Mouse (Mus musculus): ENCODE data around the gene Gclc. TPM values are rescaled to one million over a fixed set of nuclear protein-coding genes. Genes with fewer than 3 reads are reported as not detected.

Gene Gclc
- polyA plus RNA-seq, 1 experiment = 49.3 TPM

DNA sequence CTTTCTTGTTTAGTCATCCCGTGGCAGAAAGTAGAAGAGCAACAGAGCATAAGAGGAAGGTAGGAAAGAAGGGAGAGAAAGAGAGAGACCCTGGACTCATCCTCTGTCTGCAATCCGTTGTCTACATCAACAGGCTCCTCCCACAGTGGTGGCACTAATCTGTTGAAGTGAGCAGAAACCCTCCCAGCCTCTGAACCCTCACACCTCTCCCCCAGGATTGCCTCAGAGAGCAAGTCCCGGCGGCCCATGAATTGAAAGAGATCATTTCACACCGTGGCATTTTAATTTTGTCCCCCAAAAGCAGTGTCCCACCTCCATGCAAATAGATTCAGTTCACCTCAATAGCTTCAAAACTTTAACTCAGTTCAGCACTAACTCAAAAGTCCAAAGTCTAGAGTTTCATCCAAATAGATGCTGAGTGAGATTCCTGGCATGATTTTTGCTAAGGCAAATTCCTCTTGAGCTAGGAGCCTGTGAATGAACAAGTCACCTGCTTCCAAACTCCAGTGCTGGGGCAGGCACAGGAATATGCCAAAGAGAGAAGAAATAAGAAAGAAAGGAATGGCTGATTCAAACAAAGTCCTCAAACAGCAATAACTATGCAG lies 36.4 kb upstream of the Gclc start:
- TF ChIP-seq CTCF (IDR thresholded peaks at IDR 0.05; ENCODE audit: insufficient read depth, low read length) = no peak
- TF ChIP-seq POLR2A (IDR thresholded peaks at IDR 0.05; ENCODE audit: borderline replicate concordance, extremely low read depth, low read depth, low read length) = no peak
- no peak overlapping the region for H3K4me3 ChIP-seq (replicated peaks; ENCODE audit: extremely low read depth, low read depth, low read length)
- WGBS = 53% methylated on average over 5 of the region's 5 CpGs
- H3K4me1 ChIP-seq (ENCODE audit: control insufficient read depth, insufficient read depth, low read length) = no peaks in the 10 kb centered on the region
- no peak for DNase-seq

DNA sequence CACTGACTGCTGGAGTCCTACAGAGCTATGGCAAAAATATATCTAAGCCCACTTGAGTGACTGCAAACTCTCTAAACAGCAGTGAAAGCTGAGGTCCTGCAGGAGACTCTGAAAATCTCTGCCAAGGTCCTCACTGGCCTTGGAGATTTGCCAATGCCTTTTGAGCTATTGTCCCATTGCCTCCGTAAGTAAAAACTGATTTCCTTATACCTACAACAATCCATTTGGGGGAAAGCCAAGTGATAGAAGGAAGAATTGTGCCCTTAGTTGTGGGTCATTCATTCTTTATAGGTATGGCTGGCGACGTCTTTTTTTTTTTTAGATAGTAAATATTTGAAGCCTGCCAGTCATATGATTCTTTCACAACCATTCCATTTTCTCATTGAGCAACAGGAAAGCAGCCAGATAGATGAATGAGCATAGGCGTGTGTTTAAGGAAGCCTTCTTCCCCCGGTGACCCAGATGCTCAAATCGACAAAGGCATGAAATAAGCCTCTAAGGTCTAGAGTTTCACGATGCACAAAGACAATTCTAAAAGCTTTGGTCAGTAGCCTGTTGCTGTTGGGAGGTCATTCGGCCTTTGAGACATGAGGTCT lies 35.4 kb upstream of the Gclc start:
- no peak for DNase-seq
- Histone ChIP-seq H3K4me1 (ENCODE audit: control insufficient read depth, insufficient read depth, low read length) (no peaks in the 10 kb centered on the region), H3K4me3 (replicated peaks; ENCODE audit: extremely low read depth, low read depth, low read length) (no peak overlapping the region)
- TF ChIP-seq POLR2A (IDR thresholded peaks at IDR 0.05; ENCODE audit: borderline replicate concordance, extremely low read depth, low read depth, low read length) (no peak), CTCF (IDR thresholded peaks at IDR 0.05; ENCODE audit: insufficient read depth, low read length) (no peak)
- WGBS = 28% methylated on average over 8 of the region's 8 CpGs

DNA sequence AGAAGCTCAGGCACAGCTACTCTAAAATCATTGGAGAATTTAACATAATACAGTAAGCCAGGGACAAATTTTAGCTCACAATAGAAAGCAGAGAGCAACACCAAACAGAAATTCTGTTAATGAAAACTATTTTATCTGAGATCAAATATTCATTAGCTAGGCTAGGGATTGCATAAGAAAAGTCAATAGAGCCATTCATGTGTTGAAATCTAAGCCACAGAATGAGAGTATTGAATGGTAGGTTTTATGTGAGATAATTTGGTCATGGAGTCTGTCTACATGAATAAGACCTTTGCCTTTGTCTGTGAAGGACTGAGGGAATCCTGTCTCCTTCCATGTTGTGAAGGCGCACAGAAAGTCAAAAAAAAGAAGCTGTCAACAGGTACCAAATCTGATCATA lies 34.7 kb upstream of the Gclc start:
- TF ChIP-seq CTCF (IDR thresholded peaks at IDR 0.05; ENCODE audit: insufficient read depth, low read length) = no peak
- no peak for TF ChIP-seq POLR2A (IDR thresholded peaks at IDR 0.05; ENCODE audit: borderline replicate concordance, extremely low read depth, low read depth, low read length)
- no peak for DNase-seq
- Histone ChIP-seq H3K4me1 (ENCODE audit: control insufficient read depth, insufficient read depth, low read length) (no peaks in the 10 kb centered on the region), H3K4me3 (replicated peaks; ENCODE audit: extremely low read depth, low read depth, low read length) (no peak overlapping the region)
- 86% methylated on average over 1 of the region's 1 CpGs for WGBS

DNA sequence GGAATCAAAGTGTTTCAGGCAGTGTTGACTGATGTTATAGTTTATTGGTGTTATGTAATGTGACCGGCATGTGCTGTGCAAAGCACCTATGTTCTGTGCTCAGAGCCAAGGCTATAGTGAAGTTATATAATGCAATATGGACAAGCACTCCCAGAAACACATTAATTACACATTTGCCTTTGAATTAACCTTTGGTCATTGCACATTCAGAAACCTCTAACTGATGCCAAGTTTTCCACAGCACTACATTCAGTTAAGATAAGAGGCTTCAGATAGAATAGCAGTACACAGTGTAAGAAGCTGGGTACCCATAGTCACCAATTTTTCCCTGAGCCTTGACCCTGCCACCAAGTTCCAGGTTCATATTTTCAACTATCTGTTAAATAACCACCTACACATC lies 32.0 kb upstream of the Gclc start:
- TF ChIP-seq POLR2A (IDR thresholded peaks at IDR 0.05; ENCODE audit: borderline replicate concordance, extremely low read depth, low read depth, low read length) (no peak), CTCF (IDR thresholded peaks at IDR 0.05; ENCODE audit: insufficient read depth, low read length) (no peak)
- H3K4me1 ChIP-seq (ENCODE audit: control insufficient read depth, insufficient read depth, low read length) = no peaks in the 10 kb centered on the region; the same call in 1 of the 2 replicates
- DNase-seq = no peak
- 78% methylated on average over 1 of the region's 1 CpGs for WGBS
- no peak overlapping the region for H3K4me3 ChIP-seq (replicated peaks; ENCODE audit: extremely low read depth, low read depth, low read length)

DNA sequence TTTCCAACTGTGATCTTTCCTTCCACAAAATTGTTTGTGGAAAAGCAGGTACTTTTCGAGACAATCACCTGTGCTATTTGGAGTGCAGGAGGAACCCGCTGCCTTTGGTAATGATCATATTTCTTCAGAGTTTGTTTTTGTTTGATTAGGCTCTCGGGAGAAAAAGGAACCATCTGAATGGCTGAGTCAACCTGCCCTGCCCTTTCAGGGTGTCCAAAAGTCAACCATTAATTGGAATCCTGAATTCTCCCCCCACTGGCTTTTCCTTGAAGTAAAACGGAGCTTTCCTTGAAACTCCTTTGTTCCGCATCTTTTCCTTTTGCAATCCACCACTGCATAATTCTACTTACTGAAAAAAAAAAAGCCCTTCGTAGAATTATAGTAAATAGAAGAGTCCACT lies 30.1 kb upstream of the Gclc start:
- no peak for DNase-seq
- H3K4me3 ChIP-seq (replicated peaks; ENCODE audit: extremely low read depth, low read depth, low read length) = no peak overlapping the region
- 53% methylated on average over 6 of the region's 6 CpGs for WGBS
- no peak for TF ChIP-seq POLR2A (IDR thresholded peaks at IDR 0.05; ENCODE audit: borderline replicate concordance, extremely low read depth, low read depth, low read length)
- no peak for TF ChIP-seq CTCF (IDR thresholded peaks at IDR 0.05; ENCODE audit: insufficient read depth, low read length)
- H3K4me1 ChIP-seq (ENCODE audit: control insufficient read depth, insufficient read depth, low read length) = no peaks in the 10 kb centered on the region; the same call in 1 of the 2 replicates

DNA sequence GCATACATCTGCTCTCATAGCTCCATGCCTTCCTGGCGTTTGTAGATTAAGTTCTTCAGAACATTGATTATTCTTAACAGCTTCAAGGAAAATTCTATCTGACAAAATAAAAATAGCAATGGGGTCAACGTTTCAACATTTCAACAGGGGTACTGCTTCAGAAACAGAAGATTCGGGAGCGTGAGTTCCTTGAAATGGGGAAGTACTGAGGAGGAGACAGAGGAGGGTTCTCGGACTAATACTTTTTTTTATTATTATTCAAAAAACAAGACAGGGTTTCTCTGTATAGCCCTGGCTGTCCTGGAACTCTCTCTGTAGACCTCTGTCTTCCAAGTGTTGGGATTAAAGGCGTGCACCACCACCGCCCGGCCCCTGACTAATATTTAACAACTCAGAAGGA lies 28.9 kb upstream of the Gclc start:
- 64% methylated on average over 8 of the region's 8 CpGs for WGBS
- no peak for DNase-seq
- TF ChIP-seq CTCF (IDR thresholded peaks at IDR 0.05; ENCODE audit: insufficient read depth, low read length) (no peak), POLR2A (IDR thresholded peaks at IDR 0.05; ENCODE audit: borderline replicate concordance, extremely low read depth, low read depth, low read length) (no peak)
- Histone ChIP-seq H3K4me1 (ENCODE audit: control insufficient read depth, insufficient read depth, low read length) (no peaks in the 10 kb centered on the region; the same call in 1 of the 2 replicates), H3K4me3 (replicated peaks; ENCODE audit: extremely low read depth, low read depth, low read length) (no peak overlapping the region)

DNA sequence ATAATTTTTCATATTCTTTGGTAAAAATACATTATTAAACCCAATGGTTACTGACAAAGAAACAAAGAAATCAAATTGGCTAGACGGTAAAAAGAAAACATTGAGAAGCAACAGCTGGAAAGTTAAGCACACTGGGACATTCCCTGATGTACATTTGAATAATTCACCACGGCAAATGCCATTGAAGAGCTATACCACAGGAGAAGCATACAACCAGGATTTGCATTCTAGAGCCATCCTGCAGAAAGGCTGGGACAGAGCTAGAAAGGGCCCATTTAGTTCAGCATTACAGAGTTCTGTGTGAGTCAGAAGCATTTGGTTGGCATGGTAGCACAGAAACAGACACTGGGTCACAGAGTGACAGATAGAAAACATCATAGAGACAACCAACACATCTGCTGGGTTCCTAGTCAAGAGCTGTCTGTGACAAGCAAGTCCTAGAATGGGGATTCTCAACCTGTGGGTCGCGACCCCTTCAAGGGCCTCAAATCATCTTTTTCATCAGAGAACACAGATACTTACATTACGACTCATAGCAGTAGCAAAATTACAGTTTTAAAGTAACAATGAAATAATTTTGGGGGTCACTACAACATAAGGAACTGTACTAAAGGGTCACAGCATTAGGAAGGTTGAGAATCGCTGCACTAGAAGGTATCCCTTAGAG lies 28.2 kb upstream of the Gclc start:
- H3K4me1 ChIP-seq (ENCODE audit: control insufficient read depth, insufficient read depth, low read length) = no peaks in the 10 kb centered on the region; the same call in 1 of the 2 replicates
- no peak overlapping the region for H3K4me3 ChIP-seq (replicated peaks; ENCODE audit: extremely low read depth, low read depth, low read length)
- DNase-seq = no peak
- 83% methylated on average over 6 of the region's 6 CpGs for WGBS
- TF ChIP-seq CTCF (IDR thresholded peaks at IDR 0.05; ENCODE audit: insufficient read depth, low read length) = no peak
- TF ChIP-seq POLR2A (IDR thresholded peaks at IDR 0.05; ENCODE audit: borderline replicate concordance, extremely low read depth, low read depth, low read length) = no peak

DNA sequence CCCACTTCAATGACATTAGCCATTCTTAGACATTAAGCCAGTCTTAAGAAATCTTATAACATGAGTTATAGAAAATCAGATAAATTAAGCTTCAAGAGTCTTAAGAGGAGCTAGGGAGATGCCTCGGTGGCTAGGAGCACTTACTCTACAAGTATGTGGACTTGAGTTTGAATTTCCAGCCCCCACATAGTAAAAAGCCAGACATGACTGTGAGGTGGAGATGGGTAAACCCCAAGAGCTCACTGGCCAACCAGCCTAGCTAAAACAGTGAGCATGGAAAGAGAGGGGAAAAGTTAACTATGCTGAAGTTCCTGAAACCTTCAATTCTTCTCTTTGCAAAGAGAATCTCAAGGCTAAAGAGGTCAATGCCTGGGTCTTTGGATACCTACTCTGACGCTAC lies 27.3 kb upstream of the Gclc start:
- TF ChIP-seq POLR2A (IDR thresholded peaks at IDR 0.05; ENCODE audit: borderline replicate concordance, extremely low read depth, low read depth, low read length) = no peak
- H3K4me1 ChIP-seq (ENCODE audit: control insufficient read depth, insufficient read depth, low read length) = no peaks in the 10 kb centered on the region; the same call in 1 of the 2 replicates
- H3K4me3 ChIP-seq (replicated peaks; ENCODE audit: extremely low read depth, low read depth, low read length) = no peak overlapping the region
- 73% methylated on average over 2 of the region's 2 CpGs for WGBS
- no peak for DNase-seq

DNA sequence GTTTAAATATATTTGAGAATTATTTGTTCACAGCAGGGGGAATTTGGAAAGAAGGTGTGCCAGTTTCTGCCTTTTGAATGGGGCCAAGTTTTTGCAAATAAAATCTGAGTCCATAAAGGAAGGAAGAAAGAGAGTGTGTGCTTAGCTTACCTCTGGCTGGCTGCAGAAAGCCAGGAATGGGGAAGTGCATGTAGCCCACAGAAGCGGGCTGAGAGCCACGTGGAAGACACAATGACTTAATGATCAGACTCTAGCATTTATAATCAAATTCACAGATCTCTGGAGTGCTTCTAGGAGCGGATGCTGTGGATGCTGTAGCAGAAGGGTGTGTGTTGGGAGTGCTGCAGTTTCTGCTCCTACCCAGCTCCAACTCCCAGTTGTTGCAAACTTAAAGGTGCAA lies 22.3 kb upstream of the Gclc start:
- WGBS = 45% methylated on average over 3 of the region's 3 CpGs
- DNase-seq = no peak
- H3K4me3 ChIP-seq (replicated peaks; ENCODE audit: extremely low read depth, low read depth, low read length) = no peak overlapping the region
- no peaks in the 10 kb centered on the region for H3K4me1 ChIP-seq (ENCODE audit: control insufficient read depth, insufficient read depth, low read length)
- TF ChIP-seq POLR2A (IDR thresholded peaks at IDR 0.05; ENCODE audit: borderline replicate concordance, extremely low read depth, low read depth, low read length) (no peak), CTCF (IDR thresholded peaks at IDR 0.05; ENCODE audit: insufficient read depth, low read length) (no peak)
